Mouse (Mus musculus) spleen, adult 2 months (tissue): ENCODE measurements around the gene March6.

Experiments
- CTCF ChIP-seq: fragments of 200-500 bp; IDR thresholded peaks from 2 replicates; pipeline ENCODE4 v1.5.1; 2011; ENCODE audit warnings: mild to moderate bottlenecking, inconsistent platforms; ENCODE audit not compliant: insufficient read depth, insufficient read length, insufficient replicate concordance; ENCODE audit errors: extremely low read depth
- POLR2A ChIP-seq: fragments of 200-500 bp; IDR thresholded peaks from 2 replicates; pipeline ENCODE4 v1.6.1; 2011; ENCODE audit warnings: low read depth, low read length, inconsistent platforms

GRCm38 (mm10) chr15:31563577-31564546 lies 33.0 kb upstream of the March6 start:
- TF ChIP-seq CTCF: no peak
- TF ChIP-seq POLR2A: no peak
